Mouse (Mus musculus): Measurements from ENCODE around the gene Ptpn13. TPM values are rescaled to one million over a fixed set of nuclear protein-coding genes. Genes with fewer than 3 reads are reported as not detected.

Ptpn13 gene
- polyA plus RNA-seq, 1 experiment from 2014 or later = 14.4 TPM

DNA sequence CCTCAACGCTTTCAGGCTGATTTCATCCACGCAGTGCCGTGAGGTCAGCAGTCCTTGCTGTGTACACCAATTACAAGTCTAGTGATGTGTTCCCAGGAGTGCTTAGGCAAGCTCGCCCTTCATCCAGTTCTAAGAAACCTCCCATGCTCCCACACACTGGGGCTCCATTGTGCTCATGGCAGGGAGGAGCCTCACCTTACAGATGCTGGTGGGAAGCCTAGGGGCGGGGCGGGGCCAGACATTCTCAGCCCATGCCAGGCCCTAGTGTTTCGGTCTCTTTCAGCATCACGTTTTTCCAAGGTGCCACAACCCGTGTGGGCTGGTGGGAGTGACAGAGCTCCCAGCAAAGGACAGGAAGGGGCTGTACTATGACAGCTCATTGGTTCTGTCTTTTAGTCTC is 192.2 kb downstream of the Ptpn13 start:
- no peak overlapping the region for H3K4me2 ChIP-seq (replicated peaks)
- ATAC-seq (ENCODE audit: low FRiP score, low read depth) = no peak
- H3K9me3 ChIP-seq = no peaks in the 10 kb centered on the region
- no peak overlapping the region for H3K9ac ChIP-seq
- no peaks in the 10 kb centered on the region for H3K27me3 ChIP-seq (replicated peaks)
- no peak overlapping the region for H3K27ac ChIP-seq
- WGBS = 67% methylated on average over 9 of the region's 9 CpGs
- no peaks in the 10 kb centered on the region for H3K4me1 ChIP-seq
- H3K4me3 ChIP-seq = no peak overlapping the region
- H3K36me3 ChIP-seq = no peaks in the 10 kb centered on the region

DNA sequence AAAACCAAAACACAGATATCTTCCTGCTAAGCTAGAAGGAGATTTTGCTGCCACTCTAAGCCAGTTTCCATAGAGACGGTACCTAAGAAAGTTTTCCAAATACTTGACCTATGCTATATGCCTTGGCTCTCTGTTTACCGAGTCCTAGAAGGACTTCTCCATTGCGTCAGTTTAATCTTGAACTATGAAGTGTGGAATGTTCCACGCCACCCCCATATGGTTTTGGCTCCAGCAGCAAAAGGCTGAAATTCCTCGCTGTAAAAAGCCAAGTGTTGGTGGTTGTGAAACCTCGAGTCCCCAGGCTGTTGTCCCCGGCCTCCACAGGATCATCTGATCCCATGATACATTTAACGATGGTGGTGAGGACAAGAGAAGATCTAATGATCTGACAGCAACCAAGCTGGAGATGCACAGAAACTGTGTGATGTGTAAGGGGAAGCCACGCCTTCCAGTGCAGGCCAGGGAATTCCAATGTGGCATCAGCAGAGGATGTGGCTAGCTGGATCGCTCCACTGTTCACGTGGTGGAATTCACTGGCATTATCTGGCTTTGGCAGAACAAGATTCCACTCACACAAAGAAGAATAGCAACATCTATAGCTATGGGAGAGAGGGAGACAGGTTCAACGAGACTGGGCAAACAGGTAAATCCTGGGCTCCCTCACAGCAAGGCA is 195.4 kb downstream of the Ptpn13 start:
- no peak overlapping the region for H3K4me3 ChIP-seq
- ATAC-seq (ENCODE audit: low FRiP score, low read depth) = no peak
- H3K9me3 ChIP-seq = no peaks in the 10 kb centered on the region
- no peak overlapping the region for H3K9ac ChIP-seq
- H3K36me3 ChIP-seq = no peaks in the 10 kb centered on the region
- no peak overlapping the region for H3K4me2 ChIP-seq (replicated peaks)
- H3K27ac ChIP-seq = no peak overlapping the region
- 85% methylated on average over 12 of the region's 12 CpGs for WGBS
- H3K27me3 ChIP-seq (replicated peaks) = no peaks in the 10 kb centered on the region
- no peaks in the 10 kb centered on the region for H3K4me1 ChIP-seq

DNA sequence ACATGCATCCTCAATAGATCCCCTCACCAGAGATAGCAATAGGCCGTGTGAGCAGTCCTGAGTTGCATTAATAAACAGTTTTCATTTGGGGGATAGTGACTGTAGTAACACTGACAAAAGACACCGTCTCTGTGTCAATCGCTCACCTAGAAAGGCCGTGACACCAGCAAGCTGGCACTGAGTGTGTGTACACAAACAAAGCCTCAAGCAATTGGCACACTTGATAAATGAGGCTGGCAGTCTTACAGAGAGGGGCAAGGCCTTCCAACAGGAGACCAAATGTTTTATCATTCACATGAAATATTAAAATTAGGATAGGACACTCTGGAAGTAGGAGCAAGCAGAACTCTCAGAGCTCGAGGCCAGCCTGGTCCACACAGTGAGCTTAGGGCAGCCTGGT is 197.3 kb downstream of the Ptpn13 start:
- WGBS = 83% methylated on average over 5 of the region's 5 CpGs
- no peaks in the 10 kb centered on the region for H3K36me3 ChIP-seq
- no peak overlapping the region for H3K27ac ChIP-seq
- no peaks in the 10 kb centered on the region for H3K4me1 ChIP-seq
- H3K4me2 ChIP-seq (replicated peaks) = no peak overlapping the region
- no peak for ATAC-seq (ENCODE audit: low FRiP score, low read depth)
- H3K9me3 ChIP-seq = no peaks in the 10 kb centered on the region
- no peak overlapping the region for H3K4me3 ChIP-seq
- no peak overlapping the region for H3K9ac ChIP-seq
- H3K27me3 ChIP-seq (replicated peaks) = no peaks in the 10 kb centered on the region

DNA sequence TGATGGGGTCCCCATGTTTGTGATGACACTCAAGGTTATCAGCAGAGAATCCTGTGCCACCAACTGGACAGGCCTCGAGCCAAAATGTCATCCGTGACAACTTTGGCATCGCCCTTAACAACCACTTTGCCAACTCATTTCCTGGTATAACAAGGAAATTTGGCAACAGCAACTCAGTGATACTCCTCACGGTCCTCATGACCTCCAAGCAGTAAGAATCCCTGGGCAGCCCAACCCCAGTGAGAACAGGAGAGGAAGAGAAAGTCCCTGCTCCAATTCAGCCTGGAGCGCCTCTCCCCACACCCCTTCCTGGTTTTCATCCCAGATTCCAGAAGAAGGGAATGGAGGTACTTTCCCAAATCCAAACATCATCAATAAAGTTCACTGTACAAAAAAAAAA is 199.8 kb downstream of the Ptpn13 start:
- Histone ChIP-seq H3K27ac (no peak overlapping the region), H3K4me3 (no peak overlapping the region), H3K4me1 (no peaks in the 10 kb centered on the region), H3K27me3 (replicated peaks) (no peaks in the 10 kb centered on the region), H3K4me2 (replicated peaks) (no peak overlapping the region), H3K9ac (no peak overlapping the region), H3K9me3 (no peaks in the 10 kb centered on the region), H3K36me3 (no peaks in the 10 kb centered on the region)
- ATAC-seq (ENCODE audit: low FRiP score, low read depth) = no peak
- 92% methylated on average over 5 of the region's 5 CpGs for WGBS

DNA sequence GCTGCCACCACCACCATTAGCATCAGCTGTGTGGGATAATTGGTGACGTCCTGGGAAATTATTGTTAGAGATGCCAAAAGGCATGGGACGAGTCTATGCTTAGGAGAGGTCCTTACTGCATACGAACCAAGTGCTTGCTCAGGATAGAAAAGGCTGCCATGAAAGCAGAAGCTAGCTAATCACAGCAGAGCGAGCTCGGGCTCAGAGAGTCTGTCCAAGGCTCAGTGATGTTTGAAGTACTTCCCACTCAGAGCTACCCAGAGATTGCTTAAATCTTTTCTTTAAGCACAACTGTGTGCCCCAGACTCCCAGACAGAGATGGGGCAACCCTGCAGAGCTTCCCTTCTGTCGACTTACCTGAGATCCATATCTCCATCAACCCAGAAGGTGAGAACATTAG is 203.5 kb downstream of the Ptpn13 start:
- Histone ChIP-seq H3K9ac (no peak overlapping the region), H3K4me3 (no peak overlapping the region), H3K4me1 (no peaks in the 10 kb centered on the region), H3K27ac (no peak overlapping the region), H3K27me3 (replicated peaks) (no peaks in the 10 kb centered on the region), H3K36me3 (no peaks in the 10 kb centered on the region), H3K4me2 (replicated peaks) (no peak overlapping the region), H3K9me3 (no peaks in the 10 kb centered on the region)
- no peak for ATAC-seq (ENCODE audit: low FRiP score, low read depth)
- 89% methylated on average over 6 of the region's 6 CpGs for WGBS

DNA sequence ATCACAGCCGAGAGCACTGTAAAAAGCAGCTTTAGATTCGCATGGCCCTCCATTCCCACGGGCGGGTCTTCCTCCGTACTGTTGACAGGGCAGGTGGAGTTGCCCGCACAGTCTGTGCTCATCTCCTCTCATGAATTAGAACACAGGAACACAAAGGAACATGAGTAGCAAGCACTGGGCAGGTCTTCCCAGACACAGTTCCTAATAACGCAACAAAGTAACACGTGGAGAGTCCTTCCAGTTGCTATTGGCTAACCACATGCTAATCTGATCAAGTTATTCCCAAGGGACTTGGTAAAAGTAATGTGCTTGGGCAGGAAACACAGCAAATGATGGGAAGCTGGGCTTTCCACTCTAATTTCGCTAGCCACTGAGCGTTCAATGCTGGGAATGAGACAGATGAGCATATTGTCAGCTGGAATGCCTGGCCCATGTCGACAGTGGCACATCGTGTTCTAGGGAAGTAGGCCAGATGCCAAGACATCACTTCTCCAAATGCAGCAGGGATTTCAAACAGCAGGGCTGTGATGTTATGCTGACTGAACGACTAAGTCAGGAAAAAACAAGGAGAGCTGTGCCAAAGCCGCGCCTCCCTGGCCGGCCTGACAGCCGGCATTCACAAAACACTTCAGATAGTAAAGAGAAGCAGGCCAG is 204.2 kb downstream of the Ptpn13 start, which contains the start of gene Slc10a6:
Gene Slc10a6 (minus strand): TSS at position 293 of the 654 bp plus-strand sequence.
- Histone ChIP-seq H3K27ac (no peak within 1 kb of the TSS), H3K9me3 (no peaks in the 10 kb centered on the region), H3K9ac (no peak within 1 kb of the TSS), H3K4me2 (replicated peaks) (no peak within 1 kb of the TSS), H3K36me3 (no peaks in the 10 kb centered on the region), H3K4me1 (no peaks in the 10 kb centered on the region), H3K4me3 (no peak within 1 kb of the TSS), H3K27me3 (replicated peaks) (no peaks in the 10 kb centered on the region)
- WGBS = 77% methylated on average over 17 of the region's 17 CpGs
- no peak for ATAC-seq (ENCODE audit: low FRiP score, low read depth)

DNA sequence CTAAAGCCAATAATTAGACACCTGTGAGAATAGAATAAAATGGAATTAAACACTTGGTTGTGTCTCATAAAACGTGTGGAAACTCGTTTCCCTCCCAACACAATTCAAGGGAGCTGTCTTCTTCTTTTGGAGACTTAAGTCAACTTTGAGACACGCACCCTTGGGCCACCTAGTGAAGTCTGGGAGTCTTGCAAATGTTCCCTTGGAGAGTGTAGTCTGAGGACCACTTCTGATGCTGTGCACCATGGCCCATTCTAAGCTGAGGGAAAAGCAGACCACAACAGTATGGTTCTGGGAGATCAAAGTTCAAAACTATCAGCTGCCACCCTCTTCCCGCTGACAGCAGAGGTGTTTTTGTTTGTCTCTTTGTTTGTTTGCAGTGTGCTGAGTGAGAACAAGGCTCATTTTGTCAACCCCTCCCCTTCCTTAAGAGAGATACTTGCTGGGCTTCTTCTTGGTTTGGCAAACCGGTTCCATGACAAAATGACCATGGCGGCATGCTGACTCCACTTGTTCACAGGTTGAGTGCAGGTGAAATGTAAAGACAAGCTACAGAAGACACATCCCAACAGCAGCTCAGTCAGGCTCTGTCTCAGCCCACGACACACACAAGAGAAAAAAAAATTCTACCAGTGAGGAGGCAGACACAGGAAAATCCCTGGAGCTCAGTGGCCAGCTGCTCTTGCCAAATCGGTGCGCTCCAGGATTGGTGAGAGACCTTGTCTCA is 205.0 kb downstream of the Ptpn13 start:
- Histone ChIP-seq H3K9me3 (no peaks in the 10 kb centered on the region), H3K36me3 (no peaks in the 10 kb centered on the region), H3K9ac (no peak overlapping the region), H3K4me1 (no peaks in the 10 kb centered on the region), H3K27ac (no peak overlapping the region), H3K27me3 (replicated peaks) (no peaks in the 10 kb centered on the region), H3K4me3 (no peak overlapping the region), H3K4me2 (replicated peaks) (no peak overlapping the region)
- 87% methylated on average over 9 of the region's 9 CpGs for WGBS
- no peak for ATAC-seq (ENCODE audit: low FRiP score, low read depth)

DNA sequence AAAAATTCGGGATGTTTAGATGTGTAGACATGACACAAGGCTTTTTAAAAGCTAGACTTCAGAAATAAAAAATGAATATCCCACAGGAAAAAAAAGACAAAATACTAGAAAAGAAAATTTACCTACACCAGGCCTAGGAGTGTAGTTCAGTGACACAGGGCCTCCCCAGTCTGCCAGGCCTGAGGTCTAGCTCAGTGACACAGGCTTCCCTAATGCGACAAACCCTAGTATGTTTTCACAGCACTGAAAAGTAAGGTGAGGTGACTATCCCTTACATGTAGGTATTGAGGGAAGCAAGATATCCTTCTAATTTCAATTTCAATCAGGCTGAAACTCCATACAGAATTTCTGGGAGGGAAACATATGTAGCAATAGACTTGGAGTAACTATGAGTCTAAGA is 212.2 kb downstream of the Ptpn13 start:
- no peaks in the 10 kb centered on the region for H3K9me3 ChIP-seq
- H3K4me3 ChIP-seq = no peak overlapping the region
- no peak overlapping the region for H3K4me2 ChIP-seq (replicated peaks)
- H3K36me3 ChIP-seq = no peaks in the 10 kb centered on the region
- H3K27ac ChIP-seq = no peak overlapping the region
- no peak overlapping the region for H3K9ac ChIP-seq
- WGBS = 88% methylated on average over 2 of the region's 2 CpGs
- no peaks in the 10 kb centered on the region for H3K27me3 ChIP-seq (replicated peaks)
- ATAC-seq (ENCODE audit: low FRiP score, low read depth) = no peak
- no peaks in the 10 kb centered on the region for H3K4me1 ChIP-seq

DNA sequence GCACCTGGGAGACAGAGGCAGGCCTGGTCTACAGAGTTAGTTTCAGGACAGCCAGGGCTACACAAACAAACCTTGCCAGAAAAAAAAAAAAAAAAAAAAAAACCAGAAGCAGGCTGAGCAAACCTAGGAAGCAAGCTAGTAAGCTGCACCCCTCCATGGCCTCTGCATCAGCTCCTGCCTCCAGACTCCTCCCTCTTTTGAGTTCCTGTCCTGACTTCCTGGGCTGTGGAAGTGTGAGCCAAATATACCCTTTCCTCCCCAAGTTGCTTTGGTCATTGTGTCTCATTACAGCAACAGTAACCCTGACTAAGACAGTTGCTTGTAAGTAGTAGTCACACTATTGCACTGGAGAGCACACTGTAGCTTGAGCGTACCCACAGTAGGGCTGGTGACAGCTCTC is 219.2 kb downstream of the Ptpn13 start:
- Histone ChIP-seq H3K9me3 (no peaks in the 10 kb centered on the region), H3K9ac (no peak overlapping the region), H3K4me1 (no peaks in the 10 kb centered on the region), H3K36me3 (no peaks in the 10 kb centered on the region), H3K27ac (no peak overlapping the region), H3K4me3 (no peak overlapping the region), H3K27me3 (replicated peaks) (no peaks in the 10 kb centered on the region), H3K4me2 (replicated peaks) (no peak overlapping the region)
- ATAC-seq (ENCODE audit: low FRiP score, low read depth) = no peak
- 94% methylated on average over 1 of the region's 1 CpGs for WGBS

DNA sequence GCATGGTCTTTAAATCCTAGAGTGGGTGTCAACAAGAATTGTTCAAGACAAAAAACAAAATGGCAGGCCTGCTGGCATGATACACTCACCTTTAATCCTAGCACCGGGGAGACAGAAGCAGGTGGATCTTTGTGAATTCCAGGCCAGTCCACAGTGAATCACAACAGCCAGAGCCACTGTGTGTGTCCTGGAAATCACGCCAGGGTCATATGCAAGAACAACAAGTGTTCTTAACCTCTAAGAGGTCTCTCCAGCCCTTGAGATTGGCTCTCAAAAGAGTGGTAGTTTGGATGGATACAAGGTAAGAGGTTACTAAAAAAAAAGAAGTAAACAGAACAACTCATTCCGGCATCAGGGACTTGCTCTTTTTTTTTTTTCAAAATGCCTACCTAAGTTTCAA is 222.3 kb downstream of the Ptpn13 start:
- H3K9ac ChIP-seq = no peak overlapping the region
- H3K36me3 ChIP-seq = no peaks in the 10 kb centered on the region
- H3K27ac ChIP-seq = no peak overlapping the region
- no peak for ATAC-seq (ENCODE audit: low FRiP score, low read depth)
- H3K4me2 ChIP-seq (replicated peaks) = no peak overlapping the region
- H3K4me3 ChIP-seq = no peak overlapping the region
- H3K27me3 ChIP-seq (replicated peaks) = no peaks in the 10 kb centered on the region
- H3K4me1 ChIP-seq = no peaks in the 10 kb centered on the region
- WGBS = 92% methylated on average over 3 of the region's 3 CpGs
- H3K9me3 ChIP-seq = no peaks in the 10 kb centered on the region

Measured in neural tube, embryonic 12.5 days (tissue).